Mouse (Mus musculus): ENCODE measurements around the gene Taf3.
A peak's percentile ranks its signal among the peaks of the same experiment; 100 is the strongest.

Gene Taf3

DNA sequence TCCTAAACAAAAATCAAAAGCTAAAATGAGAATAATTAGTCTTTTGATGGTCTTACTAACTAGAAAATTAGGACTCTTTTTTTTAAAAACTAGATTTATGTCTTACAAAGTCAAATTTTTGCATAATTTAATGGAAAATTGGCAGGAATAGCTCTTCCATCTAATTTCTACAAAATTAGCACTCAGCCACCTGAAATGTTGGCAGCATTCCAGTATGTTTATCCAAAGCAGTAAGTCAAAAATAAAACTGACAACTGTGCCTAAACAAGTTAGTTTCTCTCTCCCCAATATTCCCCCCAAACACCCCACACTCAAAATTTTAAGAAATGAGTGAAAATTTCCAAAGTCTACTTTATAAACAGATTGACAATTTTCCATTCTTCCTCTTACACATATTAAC, 85.5 kb downstream of the Taf3 start:
- ATAC-seq (ENCODE audit: insufficient number of reproducible peaks, low FRiP score, low TSS enrichment), result no peak

DNA sequence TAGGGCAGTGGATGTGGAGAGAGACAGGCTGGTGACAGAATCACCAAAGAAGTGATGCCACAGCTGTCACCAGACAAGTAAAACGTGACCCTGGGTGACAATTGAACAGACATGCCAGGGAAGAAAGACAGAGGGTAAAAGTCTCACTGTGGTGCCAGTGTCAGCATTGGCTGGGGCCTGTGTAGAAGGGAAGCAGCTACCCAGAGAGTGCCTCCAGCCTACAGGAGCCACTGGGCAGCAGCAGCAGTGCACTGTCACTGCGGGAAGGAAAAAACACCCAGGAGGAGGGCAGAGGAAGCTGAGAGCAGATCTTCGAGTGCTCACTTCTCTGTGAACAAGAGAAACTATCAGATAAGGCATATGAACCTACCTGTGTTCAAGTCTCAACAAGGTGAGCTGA, 86.7 kb downstream of the Taf3 start:
- 0 out of 2 replicates have a peak, but pooled peaks have one; percentile 54 for ATAC-seq (ENCODE audit: insufficient number of reproducible peaks, low FRiP score, low TSS enrichment)

DNA sequence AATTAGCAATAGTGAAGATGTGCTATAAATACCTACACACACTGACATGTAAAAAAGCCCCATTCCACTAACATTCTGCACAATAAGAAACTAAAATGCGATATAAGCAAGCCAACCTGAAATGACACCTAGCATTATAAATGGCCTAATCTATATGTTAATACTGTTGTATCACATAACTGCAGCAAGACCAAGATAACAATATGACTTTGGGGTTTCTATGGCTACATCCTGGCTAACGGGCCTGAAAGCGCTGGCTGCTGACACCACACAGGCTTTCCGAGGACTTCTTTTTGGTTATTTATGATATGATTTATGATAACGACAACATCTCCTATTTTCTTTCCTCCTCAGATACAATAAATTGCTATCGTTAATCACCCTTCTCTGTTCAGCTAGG, 90.4 kb downstream of the Taf3 start:
- ATAC-seq (ENCODE audit: insufficient number of reproducible peaks, low FRiP score, low TSS enrichment), result no peak

DNA sequence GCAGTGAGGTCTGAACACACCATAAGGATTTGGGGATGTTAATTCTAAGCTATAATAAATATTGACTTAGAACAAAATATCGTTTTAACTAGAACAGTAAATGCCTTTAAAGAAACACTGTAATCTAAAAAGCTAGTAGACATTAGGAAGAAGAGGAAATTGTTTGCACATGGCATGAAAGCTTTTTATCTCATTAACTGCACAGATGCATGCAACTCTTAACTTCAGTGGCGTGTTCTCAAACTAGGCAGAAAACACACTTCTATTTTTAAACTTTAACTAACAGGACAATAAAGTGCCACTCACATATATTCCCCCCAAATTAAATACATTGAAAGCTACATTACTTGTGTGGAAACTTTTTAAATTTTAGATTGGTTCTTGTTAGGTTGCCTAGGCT, 91.8 kb downstream of the Taf3 start:
- no peak for ATAC-seq (ENCODE audit: insufficient number of reproducible peaks, low FRiP score, low TSS enrichment)

DNA sequence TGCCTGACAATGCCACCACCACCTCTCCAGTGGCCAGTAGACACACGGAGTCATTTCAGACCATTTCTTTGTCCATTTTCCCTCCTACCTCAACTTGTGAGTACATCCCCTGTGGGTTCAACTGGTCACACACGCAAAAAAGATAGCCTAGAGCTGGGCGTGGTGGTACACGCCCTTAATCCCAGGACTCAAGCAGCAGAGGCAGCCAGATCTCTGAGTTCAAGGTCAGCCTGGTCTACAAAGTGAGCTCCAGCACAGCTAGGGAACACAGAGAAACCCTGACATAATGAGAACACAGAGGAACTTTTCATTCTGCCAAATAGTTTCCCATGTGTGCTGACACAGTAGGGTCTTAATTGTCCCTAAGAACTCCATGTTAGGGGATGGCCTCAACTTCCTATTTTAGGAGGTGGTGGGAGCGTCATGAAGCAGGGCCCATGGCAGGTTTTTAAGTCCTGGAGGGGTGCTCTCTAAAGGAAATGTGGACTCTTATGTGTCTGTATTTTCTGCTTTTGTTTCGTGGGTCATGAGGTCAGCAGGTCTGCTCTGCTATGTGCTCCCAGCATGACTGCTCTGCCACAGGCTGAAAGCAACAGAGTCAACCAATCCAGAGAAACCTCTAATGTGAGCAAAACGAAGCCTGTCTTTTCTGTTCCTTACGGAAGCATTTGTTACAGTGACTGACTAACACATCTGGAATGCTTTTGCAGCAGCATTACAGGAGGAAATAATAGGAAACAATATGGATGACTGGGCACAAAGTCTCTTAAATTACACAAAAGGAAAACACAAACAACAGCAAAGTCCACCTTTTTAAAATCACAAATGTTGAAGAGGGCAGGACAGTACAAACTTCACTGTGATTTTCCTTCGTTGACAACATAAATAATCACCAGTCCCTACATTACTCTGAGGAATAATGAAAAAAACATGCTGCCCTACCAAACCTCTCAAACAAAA, 92.5 kb downstream of the Taf3 start:
- ATAC-seq (ENCODE audit: insufficient number of reproducible peaks, low FRiP score, low TSS enrichment), result no peak

DNA sequence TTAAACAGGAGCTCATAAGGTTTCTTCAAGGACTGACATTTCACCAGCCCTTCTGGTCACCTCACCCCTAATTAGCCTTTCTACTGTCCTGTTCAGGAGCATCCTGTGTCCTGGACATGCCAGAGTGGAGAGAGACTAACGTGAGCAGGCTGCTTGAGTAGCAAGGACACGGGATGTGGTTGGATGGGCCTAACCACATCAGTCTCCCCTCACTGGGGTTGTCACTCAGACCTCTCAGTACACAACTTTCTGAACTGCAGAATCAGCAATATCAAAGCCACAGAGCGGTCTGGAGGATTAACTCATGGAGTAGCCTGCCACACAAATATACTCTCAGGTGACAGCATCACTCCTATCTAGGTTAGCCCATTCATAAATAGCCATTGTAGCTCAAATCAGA, 101.7 kb downstream of the Taf3 start:
- no peak for ATAC-seq (ENCODE audit: insufficient number of reproducible peaks, low FRiP score, low TSS enrichment)

DNA sequence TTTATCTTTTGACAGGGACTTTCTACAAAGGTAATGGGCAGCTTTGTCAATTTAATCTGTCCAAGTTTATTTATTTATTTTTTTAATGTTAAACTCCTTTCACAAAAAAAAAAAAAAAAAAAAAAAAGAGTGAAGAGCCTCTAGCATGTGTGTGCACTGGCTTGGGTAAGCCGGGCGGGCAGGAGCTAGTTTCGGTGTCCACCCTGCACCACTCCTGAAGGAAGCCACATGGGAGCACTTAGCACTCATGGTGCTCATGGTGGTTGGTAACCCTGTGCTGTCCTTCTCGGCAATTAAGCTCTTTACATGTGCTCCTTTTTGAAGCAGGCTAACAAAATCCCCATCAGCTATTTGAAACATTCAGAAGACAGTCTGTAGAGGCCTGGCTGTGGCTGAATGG, 102.8 kb downstream of the Taf3 start:
- 0 out of 2 replicates have a peak, but pooled peaks have one; percentile 20 for ATAC-seq (ENCODE audit: insufficient number of reproducible peaks, low FRiP score, low TSS enrichment)

DNA sequence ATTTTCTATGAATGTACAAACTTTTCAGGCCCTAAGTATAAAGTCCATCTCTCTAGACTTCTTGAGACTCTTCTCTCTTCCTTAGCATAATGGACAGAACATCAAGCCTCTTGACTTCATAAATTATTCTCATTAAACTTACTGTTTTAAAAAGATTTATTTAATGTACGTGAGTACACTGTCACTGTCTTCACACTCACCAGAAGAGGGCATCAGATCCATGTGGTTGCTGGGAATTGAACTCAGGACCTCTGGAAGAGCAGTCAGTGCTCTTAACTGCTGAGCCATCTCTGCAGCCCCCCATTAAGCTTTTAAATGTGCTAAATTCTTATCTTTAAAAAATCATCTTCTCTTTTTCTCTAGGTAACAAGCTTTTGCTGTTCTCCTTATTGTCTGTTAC, 105.4 kb downstream of the Taf3 start:
- ATAC-seq (ENCODE audit: insufficient number of reproducible peaks, low FRiP score, low TSS enrichment), result no peak

DNA sequence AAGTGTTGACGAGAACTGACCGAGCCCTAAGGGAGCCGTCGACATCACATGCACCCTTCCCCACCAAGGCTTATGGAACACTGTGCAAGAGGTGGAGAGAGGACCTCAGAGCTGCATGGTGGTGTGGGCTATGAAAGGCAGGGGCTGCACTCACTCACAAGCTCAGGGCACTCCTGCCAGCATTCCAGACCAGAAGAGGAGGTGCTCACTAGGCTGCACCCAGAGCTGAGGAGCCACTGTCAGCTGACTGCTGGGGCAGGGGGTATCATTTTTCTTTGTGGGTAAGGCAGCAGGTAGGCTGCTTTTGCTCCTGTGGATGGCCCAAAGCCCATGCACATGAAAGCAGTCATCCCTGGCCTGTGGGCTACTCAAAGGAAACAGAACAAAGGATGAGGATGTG, 109.1 kb downstream of the Taf3 start:
- ATAC-seq (ENCODE audit: insufficient number of reproducible peaks, low FRiP score, low TSS enrichment), result no peak

DNA sequence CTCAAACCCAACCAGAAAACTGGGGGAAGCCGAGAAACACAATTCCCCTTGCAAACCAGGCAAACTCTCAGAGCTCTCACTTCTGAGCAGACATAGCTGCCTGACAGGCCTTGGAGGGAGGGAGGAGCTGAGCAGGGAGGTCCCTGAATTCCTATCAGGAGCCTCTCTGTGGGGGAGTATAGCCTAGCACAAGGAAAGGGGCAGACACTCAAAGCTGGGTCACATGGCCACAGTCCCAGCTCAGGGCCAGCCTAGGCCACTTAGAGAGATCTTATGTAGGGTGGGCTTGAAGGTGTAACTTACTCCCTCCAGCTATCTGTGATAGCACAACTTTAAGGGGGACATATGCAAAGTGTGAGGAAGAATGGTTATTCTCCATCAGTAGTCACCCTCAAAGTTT, 112.4 kb downstream of the Taf3 start:
- no peak for ATAC-seq (ENCODE audit: insufficient number of reproducible peaks, low FRiP score, low TSS enrichment)

DNA sequence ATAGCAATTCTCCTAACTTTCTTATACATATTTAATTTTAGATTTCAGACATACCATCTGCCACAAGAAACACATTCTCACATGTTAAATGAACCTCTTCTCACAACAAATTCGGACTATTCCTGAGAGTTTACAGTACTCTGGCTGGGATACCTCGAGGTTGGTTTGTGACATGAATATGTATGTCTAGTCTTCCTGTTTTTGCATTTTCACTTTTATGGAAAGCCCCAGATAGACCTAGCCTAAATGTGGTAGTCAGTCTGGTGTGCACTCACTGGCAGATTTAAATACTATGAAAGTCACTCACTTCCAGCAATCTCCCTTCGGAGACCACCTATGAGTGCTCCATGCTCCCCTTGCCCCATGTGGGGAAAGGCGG, 121.5 kb downstream of the Taf3 start:
- ATAC-seq (ENCODE audit: insufficient number of reproducible peaks, low FRiP score, low TSS enrichment), result no peak

DNA sequence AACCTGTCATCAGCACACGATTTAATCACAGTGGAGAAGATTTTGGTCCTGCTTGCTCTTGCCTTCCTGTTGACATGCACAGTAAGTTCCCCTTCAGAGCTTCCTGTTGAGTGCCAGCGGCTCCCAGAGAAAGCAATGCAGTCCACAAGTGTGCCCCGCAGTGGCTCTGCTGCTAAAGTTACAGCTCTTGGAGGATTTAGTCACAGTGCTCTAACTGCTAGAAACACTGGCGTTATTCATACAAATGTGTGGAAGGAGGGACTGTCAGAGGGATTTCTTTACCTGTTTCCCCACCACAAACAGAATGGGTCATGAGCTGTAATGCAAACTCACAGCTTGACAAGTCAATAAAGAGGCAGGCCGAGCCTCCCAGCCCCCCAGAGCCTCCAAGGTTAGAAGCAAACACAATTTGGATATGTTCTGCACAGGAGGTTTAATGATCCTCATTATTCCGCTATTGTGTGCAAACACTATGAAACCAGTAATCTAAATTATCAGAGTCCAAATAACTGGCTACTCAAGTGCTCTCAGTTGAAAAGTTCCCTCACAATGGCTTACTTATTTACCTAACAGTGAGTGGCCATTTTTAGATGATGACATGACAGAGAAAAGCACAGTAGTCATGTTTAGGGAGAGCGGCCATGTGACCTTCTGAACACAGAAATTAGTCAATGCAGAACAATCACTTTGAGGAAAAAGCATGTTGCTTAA, 122.0 kb downstream of the Taf3 start:
- ATAC-seq (ENCODE audit: insufficient number of reproducible peaks, low FRiP score, low TSS enrichment), result no peak

DNA sequence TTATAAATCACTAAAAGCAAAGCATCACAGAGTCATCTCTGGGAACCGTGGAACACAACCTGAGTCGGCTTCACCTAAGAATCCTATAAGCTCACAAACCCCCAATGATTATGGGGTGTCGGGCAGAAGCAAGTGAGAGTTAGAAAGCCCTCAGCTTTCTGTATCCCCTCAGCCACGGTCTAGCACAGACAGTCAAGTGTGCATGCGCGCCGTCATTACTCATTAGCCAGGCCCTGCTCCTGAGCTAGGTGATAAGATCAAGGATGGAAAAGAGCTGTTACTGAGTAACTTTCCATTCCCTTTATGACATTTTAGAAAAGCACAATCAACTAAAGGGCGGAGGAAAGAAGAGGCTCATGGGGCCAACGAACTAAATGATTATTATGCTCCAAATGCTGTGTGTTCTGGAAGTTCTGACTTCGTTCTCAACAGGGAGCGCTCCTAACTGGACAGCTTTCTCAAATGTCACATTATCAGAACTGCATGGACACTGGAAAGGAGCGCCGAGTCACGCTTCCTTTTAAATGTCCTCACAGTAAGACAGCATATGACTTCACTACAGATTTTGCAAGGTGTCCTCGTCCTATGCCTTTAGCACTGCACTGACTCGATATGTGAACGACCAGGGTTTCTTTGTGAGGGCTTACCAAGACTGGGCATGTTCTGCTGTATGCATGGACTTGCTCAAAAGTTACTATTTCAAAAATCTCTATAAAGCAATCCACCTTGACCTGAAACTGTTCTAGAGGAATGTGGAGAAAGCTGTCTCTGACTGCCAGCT, 129.5 kb downstream of the Taf3 start:
- no peak for ATAC-seq (ENCODE audit: insufficient number of reproducible peaks, low FRiP score, low TSS enrichment)

DNA sequence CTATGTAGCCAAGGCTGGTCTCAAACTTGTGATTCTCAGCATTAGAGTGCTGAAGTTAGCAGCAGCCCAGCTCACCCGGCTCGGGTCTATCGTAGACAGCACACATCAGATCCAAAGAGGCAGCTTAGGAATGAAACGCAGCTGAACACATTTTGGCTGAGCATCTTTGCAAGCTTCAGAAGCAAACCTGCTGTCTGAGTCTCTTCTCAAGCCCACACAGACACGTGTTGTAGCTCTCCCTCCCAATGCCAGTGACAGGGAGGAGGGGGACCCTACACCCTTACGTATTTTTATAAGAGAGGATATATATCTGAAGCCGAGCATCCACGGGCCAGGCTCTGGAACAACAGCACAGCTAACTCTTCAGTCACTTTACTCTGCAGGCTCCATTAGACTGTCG, 130.8 kb downstream of the Taf3 start:
- no peak for ATAC-seq (ENCODE audit: insufficient number of reproducible peaks, low FRiP score, low TSS enrichment)

DNA sequence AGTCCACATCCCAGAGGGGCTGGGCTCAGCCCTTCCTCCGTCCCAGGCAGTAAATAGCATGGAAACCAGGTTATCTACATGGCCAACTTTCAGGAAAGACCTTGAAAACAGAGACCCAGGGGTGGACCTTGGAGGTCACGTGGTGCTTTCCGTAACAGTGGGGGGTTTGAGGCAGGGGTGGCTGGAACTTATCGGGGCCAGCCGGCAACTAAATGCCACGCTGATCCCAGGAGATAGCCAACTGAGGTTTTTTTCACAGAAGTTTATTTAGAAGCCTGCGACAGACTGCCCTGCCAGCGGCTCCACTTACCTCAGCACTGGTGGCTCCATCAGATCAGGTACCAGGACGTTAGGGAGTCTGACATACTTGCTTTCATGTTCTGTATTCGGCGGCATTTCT, 142.4 kb downstream of the Taf3 start:
- no peak for ATAC-seq (ENCODE audit: insufficient number of reproducible peaks, low FRiP score, low TSS enrichment)

DNA sequence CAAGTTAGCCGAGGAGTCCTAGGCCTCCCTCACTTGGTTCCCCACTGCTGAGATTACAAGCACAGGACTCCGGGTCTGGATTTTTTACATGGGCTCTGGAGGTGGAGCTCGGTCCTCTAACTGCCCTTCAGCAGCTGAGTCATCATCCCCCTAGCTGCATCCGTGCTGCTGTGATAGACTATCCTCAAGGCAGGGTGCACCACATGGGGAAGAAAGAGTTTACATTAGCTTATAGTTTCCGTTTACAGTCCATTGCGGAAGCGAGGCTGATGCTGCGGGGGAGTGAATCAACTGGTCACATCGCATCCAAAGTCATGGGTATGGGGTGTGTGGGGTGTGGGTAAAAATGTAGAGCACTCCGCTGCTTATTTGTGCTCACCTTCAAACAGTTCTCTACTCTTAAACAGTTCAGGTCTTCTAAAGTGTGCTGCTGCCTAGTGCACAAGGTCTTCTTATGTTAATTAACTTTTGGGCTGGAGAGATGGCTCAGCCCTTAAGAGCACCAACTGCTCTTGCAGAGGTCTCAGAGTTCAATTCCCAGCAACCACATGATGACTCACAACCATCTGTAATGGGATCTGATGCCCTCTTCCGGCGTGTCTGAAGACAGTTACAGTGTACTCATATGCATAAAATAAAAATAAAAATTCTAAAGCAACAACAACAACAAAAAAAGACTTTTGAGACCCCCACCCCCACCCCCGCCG, 144.4 kb downstream of the Taf3 start:
- no peak for ATAC-seq (ENCODE audit: insufficient number of reproducible peaks, low FRiP score, low TSS enrichment)

DNA sequence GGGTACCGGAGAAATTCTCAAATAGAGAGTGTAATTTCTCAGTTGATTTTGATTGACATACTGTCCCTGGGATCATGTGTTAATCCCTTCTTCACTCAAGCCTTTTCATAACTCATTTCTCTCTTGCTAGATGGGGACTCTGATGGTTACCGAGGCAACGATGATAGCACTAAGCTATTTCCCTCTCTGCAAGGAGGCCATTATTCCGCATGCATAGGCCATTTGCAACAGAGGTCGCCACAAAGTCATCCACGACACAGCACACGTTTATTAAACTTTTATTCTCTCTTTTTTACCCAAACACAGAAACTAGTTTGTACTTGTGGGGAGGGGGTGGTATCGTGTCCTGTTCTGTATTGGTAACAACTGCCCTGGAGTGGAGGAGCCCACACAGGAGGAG, 150.6 kb downstream of the Taf3 start:
- ATAC-seq (ENCODE audit: insufficient number of reproducible peaks, low FRiP score, low TSS enrichment), result no peak

DNA sequence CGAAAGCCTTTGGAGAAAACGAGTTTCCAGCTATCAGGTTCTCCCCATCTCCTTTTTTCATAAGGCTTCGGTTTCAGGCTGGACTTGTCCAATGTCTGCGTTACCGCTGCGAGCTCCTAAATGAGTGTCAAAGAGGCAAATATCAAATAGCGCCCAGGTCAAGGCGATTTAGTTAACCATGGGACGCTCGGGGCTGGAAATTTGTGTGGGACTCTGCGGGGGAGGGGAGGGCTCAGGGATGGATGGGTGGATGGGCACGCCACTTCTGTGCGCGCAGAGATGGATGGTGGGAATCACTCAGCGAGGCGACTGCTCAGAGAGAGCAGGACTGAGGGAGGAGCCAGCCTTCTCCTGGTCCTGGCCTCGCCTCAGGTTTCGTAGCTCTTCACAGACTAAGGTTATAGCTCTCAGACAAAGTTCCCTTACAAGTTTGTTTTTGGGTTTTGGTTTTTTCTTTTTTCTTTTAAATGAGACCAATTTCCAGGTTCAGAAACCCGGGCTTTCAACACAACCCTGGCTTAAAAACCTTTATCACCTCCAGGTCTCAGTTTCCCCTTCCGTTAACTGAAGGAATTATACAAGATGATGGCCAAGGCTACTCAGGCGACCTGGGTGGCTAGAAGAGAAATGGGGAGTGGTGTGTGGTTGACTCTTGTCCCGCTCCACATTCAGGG, 152.2 kb downstream of the Taf3 start:
- ATAC-seq (ENCODE audit: insufficient number of reproducible peaks, low FRiP score, low TSS enrichment), result no peak

DNA sequence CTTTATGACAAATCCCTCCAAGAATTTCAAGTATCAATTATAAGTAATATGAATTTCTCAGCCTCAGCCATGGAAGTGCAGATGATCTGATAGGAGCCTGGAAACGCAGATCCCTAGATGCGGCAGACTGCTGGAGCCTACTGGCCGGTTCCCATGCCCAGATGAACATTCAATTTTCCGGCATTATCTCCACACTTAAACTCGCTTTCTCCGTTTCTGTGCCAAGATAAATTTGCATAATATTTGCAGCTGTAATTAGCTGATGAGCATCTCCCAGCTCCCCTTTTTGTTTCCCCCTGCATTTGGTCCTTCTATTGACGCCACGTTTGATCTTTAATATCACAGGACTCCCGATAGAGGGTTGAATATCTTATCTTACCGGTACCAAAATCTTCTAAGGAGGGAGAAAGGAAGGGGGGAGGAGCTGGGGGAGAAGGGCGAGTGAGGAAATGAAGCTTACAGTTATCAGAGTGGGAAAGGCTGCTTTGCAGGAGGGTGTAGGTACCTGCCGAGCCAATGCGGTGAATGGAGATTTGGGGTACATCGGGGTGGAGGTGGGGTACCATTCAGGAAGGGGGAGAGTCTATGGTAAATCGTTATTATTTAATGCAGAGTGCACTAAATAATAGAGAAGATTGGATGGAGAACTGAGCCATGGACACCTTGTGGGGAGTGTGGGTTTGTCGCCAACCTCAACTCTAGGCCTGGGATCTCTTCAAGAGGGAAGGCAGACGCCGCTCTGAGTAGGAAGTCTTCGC, 153.4 kb downstream of the Taf3 start:
- no peak for ATAC-seq (ENCODE audit: insufficient number of reproducible peaks, low FRiP score, low TSS enrichment)

All from cerebellum, adult (tissue).